Mouse (Mus musculus) WW6 (cell line): Measurements from ENCODE around the gene Trappc1.
A peak's percentile ranks its signal among the peaks of the same experiment; 100 is the strongest.

Experiments
- DNase-seq: peaks from one replicate; pipeline ENCODE4 v3.0.0-alpha.2; 2013; ENCODE audit warnings: low read depth, low spot score

Trappc1 gene

DNA sequence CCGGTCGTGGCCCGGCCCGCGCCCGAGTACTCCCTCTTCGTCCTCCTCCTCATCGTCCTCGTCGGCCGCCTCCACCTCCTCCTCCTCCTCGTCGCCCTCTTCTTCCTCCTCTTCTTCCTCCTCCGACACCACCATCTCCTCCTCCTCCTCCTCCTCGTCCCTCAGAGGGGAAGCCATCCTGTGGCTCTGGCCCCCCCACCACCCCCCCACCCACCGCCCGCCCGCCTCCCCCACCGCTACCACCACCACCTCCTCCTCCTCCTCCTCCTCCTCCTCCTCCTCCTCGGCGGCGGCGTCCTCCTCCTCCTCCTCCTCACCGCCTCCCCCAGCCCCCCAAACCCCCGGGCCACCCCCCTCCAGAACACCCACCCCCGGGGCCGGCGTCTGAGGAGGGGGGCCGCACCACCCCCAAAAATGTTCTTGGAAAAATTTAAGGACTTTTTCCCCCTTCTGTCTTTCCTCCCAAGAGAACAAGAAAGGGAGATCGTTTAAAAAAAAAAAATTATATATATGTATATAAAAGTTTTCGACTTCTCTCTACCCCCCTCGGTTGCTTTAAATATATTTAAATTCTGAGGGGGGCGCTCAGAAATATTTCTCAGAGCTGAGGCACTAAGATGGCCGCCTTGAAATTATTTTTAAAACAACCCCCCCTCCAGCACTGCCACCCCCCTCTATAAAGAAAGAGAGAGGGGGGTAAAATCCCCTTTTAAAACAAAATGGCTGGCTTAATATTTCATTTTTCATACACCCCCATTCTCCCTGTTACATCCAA is 45.6 kb downstream of the Trappc1 start, which contains the start of gene Chd3:
Gene Chd3 (minus strand): TSS at position 192 of the 775 bp plus-strand sequence.
- no peak for DNase-seq

DNA sequence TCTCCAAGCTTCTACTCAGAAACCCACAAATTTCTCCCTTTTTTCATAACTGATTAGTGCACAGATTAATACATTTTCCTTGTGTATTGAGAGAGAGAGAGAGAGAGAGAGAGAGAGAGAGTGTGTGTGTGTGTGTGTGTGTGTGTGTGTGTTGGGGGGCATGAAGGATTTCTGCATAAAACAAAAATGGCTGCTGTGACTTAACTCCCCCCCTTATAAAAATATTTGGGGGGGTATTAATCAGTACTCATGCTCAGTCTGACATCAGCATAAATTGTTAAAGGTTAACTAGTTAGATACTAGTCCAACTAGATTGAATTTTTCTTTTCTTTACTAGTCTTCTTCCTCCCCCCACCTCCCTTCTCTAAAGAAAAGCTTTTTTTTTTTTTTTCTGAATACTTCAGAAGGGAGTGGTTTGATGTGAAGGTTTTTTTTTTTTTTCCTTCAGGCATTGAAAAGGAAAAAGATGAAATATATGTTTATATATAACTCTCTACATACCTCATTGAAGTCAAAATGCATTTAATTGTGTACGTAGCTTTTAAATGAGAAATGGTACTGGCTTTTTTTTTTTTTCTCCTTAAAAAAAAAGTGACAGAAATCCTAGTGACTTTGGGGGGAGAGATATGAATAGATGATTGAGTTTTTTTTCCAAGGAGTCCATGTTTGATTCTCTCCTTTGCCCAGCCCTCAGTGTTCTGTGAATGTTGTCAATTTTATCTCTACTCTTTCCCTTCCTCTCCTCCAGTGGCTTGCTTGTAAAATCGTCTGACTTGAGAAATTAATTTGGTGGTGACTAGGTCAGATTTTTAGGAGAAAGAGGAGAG is 46.4 kb downstream of the Trappc1 start:
- no peak for DNase-seq

DNA sequence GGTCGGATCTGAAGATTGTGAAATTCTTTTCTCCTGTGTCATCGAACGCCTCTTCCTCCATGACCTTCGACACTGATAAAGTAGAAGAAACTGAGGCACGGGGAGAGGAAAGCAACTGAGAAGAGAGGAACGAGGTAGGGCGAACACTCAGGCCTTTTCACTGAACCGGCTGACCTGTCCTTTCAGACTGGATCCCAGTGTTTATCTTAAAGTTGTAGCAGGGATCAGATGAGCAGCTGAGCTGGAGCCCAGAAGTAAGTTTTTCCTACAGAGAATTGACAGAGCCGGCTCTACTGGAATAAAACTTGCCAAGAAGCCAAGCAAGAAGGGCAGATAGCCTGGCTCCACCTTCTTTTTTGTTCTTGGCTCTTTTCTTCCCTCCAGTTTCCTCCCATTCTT is 47.0 kb downstream of the Trappc1 start:
- DNase-seq = no peak

DNA sequence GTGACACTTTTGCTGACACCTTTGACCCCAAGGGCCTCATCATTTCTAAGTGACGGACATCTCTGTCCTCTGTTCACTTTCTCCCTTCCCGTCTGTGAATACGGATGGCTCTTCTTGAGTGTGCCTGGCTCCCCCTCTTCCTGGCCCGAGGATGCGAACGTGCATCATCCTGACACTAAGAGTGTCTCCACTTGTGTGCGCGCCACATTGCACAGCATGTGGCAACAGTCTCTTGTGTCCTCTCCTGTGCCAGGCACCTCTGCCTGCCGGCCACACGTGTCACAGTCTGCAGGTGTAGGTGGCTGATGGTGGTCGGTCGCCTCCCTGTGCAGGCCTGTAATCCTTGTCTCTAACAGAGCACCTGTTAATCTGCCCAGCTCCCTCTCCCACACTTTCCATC is 47.8 kb downstream of the Trappc1 start:
- DNase-seq = no peak

DNA sequence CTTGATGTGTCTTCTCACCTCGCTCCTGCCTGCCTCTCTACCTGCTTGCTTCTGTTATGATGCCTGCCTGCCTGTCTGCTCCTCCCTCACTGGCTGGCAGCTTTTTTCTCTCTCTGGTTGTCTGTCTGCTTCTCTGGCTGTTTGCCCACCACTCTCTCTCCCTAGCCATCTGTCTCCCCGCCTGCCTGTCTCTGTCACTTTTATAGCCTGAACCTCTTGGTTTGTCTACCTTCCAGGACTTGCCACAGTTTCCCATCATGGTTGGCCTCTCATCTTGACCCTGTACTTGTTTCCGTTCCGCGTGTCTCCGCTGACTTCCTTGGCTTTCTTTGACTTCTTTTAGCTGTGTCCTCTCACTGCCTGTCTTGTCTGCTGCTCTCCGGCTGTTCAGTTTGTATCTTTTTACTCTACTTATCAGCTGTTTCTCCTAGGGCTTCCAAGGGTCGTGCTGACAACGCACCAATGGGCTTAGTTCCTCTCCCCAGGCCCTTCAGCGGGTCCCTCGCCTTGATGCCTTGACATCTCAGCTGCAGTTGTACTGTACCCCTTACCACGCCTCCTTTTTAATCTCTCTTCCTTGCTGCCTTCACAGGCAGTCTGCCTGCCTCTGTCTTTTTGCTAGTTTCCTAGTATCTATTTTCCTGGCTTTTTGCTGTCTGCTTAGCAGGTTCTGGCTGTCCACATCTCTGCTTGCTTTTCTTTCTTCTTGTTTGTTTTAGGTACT is 48.4 kb downstream of the Trappc1 start:
- DNase-seq = no peak

GRCm38 (mm10) chr11:69372780-69373170 is 49.0 kb downstream of the Trappc1 start:
- DNase-seq = no peak

- peak; percentile 80 for DNase-seq
Measured at GRCm38 (mm10) chr11:69373223-69373965, 49.6 kb downstream of the Trappc1 start.
